Mouse (Mus musculus): ENCODE measurements at regions not wholly inside any gene's neighbourhood (a gene's known extent, or its start where the extent isn't known, plus 50 kb on each side); places are given as distances from the start of the nearest gene placed in this dataset.

GRCm38 (mm10) chr10:110534387-110534786 lies 78.4 kb upstream of the Nav3 start:
- H3K4me1 ChIP-seq (ENCODE audit: control insufficient read depth, insufficient read depth, low read depth, low read length) = peaks cover 6% of the 10 kb centered on the region

GRCm38 (mm10) chr10:110542712-110543111 lies 86.7 kb upstream of the Nav3 start:
- Histone ChIP-seq H3K9ac (ENCODE audit: low read depth, low read length) (no peak overlapping the region; the same call in 1 of the 2 replicates), H3K27ac (ENCODE audit: low read depth, low read length) (no peak overlapping the region), H3K4me1 (ENCODE audit: control insufficient read depth, insufficient read depth, low read depth, low read length) (no peaks in the 10 kb centered on the region), H3K36me3 (ENCODE audit: control insufficient read depth, insufficient read depth, low read length) (no peaks in the 10 kb centered on the region), H3K27me3 (replicated peaks; ENCODE audit: control insufficient read depth, insufficient read depth, low read length) (no peaks in the 10 kb centered on the region), H3K9me3 (ENCODE audit: control insufficient read depth, low read length) (no peaks in the 10 kb centered on the region), H3K4me2 (ENCODE audit: low read length) (no peak overlapping the region), H3K4me3 (ENCODE audit: low read length) (no peak overlapping the region)
- ATAC-seq = 0 out of 2 replicates have a peak, but pooled peaks have one; percentile 17
- WGBS = 15% methylated on average over 6 of the region's 6 CpGs

More at GRCm38 (mm10) chr10:110534387-110534786, 78.4 kb upstream of the Nav3 start:
- Histone ChIP-seq H3K36me3 (ENCODE audit: control insufficient read depth, insufficient read depth, low read length) (no peaks in the 10 kb centered on the region), H3K27me3 (replicated peaks; ENCODE audit: control insufficient read depth, insufficient read depth, low read length) (no peaks in the 10 kb centered on the region), H3K27ac (ENCODE audit: low read depth, low read length) (peak overlapping the region; percentile 59), H3K4me3 (ENCODE audit: low read length) (no peak overlapping the region), H3K4me2 (ENCODE audit: low read length) (peak overlapping the region; percentile 33), H3K9ac (ENCODE audit: low read depth, low read length) (no peak overlapping the region; the same call in 1 of the 2 replicates), H3K9me3 (ENCODE audit: control insufficient read depth, low read length) (no peaks in the 10 kb centered on the region)
- WGBS = 24% methylated on average over 5 of the region's 5 CpGs
- peak; percentile 54 for ATAC-seq

DNA sequence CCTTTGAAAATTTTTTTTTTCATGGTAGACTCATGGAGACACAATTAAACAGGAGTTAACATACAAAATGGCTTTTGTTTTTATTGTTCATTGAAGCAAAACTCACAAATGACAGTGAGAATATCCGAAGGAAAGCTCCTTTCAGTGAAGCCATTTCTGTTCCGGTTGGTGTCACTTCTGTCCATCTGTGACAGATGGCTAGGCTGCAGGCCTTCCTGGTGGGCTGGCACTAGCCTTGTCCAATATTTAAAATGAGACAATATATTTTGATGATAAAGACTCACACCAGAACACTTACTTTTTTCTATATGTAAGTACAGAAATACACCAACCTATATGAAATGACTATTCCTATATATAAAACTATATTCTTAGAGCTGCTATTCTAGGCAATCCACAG lies 92.4 kb upstream of the Nav3 start:
- H3K9ac ChIP-seq (ENCODE audit: low read depth, low read length) = no peak overlapping the region
- no peaks in the 10 kb centered on the region for H3K27me3 ChIP-seq (replicated peaks; ENCODE audit: control insufficient read depth, insufficient read depth, low read length)
- H3K4me3 ChIP-seq (ENCODE audit: low read length) = no peak overlapping the region

DNA sequence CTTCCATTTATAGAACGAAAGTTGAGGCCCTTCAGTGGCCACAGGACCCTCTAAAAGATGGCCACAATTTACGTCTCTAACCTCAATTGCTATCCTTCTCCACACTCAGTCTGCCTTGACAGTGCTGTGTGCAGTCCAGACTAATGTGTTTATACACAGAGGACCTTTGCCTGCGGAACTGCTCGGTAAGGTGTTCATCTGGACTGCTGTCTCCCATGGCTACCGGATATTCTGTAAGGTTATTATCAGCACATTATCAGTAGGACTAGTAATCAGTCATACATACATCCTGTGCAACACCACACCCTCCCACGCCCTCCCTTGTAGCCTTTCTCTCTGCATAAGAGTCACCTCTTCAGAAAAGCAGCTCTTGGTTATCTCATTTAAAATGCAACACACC lies 98.0 kb upstream of the Nav3 start:
- H3K4me1 ChIP-seq (ENCODE audit: control insufficient read depth, insufficient read depth, low read depth, low read length) = no peaks in the 10 kb centered on the region
- WGBS = 67% methylated on average over 6 of the region's 6 CpGs
- no peaks in the 10 kb centered on the region for H3K27me3 ChIP-seq (replicated peaks; ENCODE audit: control insufficient read depth, insufficient read depth, low read length)
- no peak overlapping the region for H3K4me2 ChIP-seq (ENCODE audit: low read length)
- H3K9me3 ChIP-seq (ENCODE audit: control insufficient read depth, low read length) = no peaks in the 10 kb centered on the region
- no peak overlapping the region for H3K9ac ChIP-seq (ENCODE audit: low read depth, low read length)
- H3K27ac ChIP-seq (ENCODE audit: low read depth, low read length) = no peak overlapping the region
- H3K4me3 ChIP-seq (ENCODE audit: low read length) = no peak overlapping the region
- no peaks in the 10 kb centered on the region for H3K36me3 ChIP-seq (ENCODE audit: control insufficient read depth, insufficient read depth, low read length)
- peak; percentile 67; the same call in 1 of the 2 replicates for ATAC-seq

More for the DNA sequence above, 92.4 kb upstream of the Nav3 start:
- no peaks in the 10 kb centered on the region for H3K4me1 ChIP-seq (ENCODE audit: control insufficient read depth, insufficient read depth, low read depth, low read length)
- H3K27ac ChIP-seq (ENCODE audit: low read depth, low read length) = no peak overlapping the region
- 40% methylated on average over 2 of the region's 2 CpGs for WGBS
- H3K4me2 ChIP-seq (ENCODE audit: low read length) = no peak overlapping the region
- no peaks in the 10 kb centered on the region for H3K9me3 ChIP-seq (ENCODE audit: control insufficient read depth, low read length)
- no peaks in the 10 kb centered on the region for H3K36me3 ChIP-seq (ENCODE audit: control insufficient read depth, insufficient read depth, low read length)
- ATAC-seq = peak; percentile 40; the same call in 1 of the 2 replicates

- Histone ChIP-seq H3K4me3 (ENCODE audit: low read length) (no peak overlapping the region), H3K27me3 (replicated peaks; ENCODE audit: control insufficient read depth, insufficient read depth, low read length) (no peaks in the 10 kb centered on the region), H3K4me2 (ENCODE audit: low read length) (no peak overlapping the region), H3K9ac (ENCODE audit: low read depth, low read length) (no peak overlapping the region), H3K36me3 (ENCODE audit: control insufficient read depth, insufficient read depth, low read length) (no peaks in the 10 kb centered on the region), H3K27ac (ENCODE audit: low read depth, low read length) (no peak overlapping the region), H3K4me1 (ENCODE audit: control insufficient read depth, insufficient read depth, low read depth, low read length) (no peaks in the 10 kb centered on the region), H3K9me3 (ENCODE audit: control insufficient read depth, low read length) (no peaks in the 10 kb centered on the region)
- 47% methylated on average over 1 of the region's 1 CpGs for WGBS
- no peak for ATAC-seq
Measured at GRCm38 (mm10) chr10:110556326-110556883, 100.4 kb upstream of the Nav3 start.

- Histone ChIP-seq H3K9ac (ENCODE audit: low read depth, low read length) (no peak overlapping the region), H3K4me2 (ENCODE audit: low read length) (no peak overlapping the region), H3K9me3 (ENCODE audit: control insufficient read depth, low read length) (no peaks in the 10 kb centered on the region), H3K4me1 (ENCODE audit: control insufficient read depth, insufficient read depth, low read depth, low read length) (no peaks in the 10 kb centered on the region), H3K27ac (ENCODE audit: low read depth, low read length) (no peak overlapping the region), H3K27me3 (replicated peaks; ENCODE audit: control insufficient read depth, insufficient read depth, low read length) (no peaks in the 10 kb centered on the region), H3K36me3 (ENCODE audit: control insufficient read depth, insufficient read depth, low read length) (no peaks in the 10 kb centered on the region), H3K4me3 (ENCODE audit: low read length) (no peak overlapping the region)
- no peak for ATAC-seq
- WGBS = 95% methylated on average over 5 of the region's 5 CpGs
Measured at GRCm38 (mm10) chr10:110563057-110563456, 107.1 kb upstream of the Nav3 start.

DNA sequence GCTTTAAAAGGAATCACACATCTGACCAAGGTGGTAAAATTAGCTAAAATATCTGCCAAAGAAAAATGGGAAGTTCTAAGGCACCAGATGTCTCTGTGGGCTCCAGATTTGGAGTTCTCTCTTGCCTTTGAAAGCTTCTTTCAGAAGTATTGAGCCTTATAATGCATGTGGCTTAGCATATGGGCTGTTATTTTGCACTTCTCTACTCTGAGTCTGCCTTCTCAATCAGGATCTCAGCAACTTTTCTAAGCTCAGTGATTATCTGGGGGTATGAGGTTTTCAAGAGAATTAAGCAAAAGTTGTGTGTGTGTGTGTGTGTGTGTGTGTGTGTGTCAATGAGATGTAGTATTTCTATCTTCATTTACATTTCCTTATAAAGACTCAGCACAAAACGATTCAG lies 107.6 kb upstream of the Nav3 start:
- Histone ChIP-seq H3K4me2 (ENCODE audit: low read length) (no peak overlapping the region), H3K9ac (ENCODE audit: low read depth, low read length) (no peak overlapping the region), H3K9me3 (ENCODE audit: control insufficient read depth, low read length) (no peaks in the 10 kb centered on the region), H3K27me3 (replicated peaks; ENCODE audit: control insufficient read depth, insufficient read depth, low read length) (no peaks in the 10 kb centered on the region), H3K36me3 (ENCODE audit: control insufficient read depth, insufficient read depth, low read length) (no peaks in the 10 kb centered on the region), H3K27ac (ENCODE audit: low read depth, low read length) (no peak overlapping the region), H3K4me3 (ENCODE audit: low read length) (no peak overlapping the region), H3K4me1 (ENCODE audit: control insufficient read depth, insufficient read depth, low read depth, low read length) (no peaks in the 10 kb centered on the region)
- ATAC-seq = no peak
- 77% methylated on average over 1 of the region's 1 CpGs for WGBS

DNA sequence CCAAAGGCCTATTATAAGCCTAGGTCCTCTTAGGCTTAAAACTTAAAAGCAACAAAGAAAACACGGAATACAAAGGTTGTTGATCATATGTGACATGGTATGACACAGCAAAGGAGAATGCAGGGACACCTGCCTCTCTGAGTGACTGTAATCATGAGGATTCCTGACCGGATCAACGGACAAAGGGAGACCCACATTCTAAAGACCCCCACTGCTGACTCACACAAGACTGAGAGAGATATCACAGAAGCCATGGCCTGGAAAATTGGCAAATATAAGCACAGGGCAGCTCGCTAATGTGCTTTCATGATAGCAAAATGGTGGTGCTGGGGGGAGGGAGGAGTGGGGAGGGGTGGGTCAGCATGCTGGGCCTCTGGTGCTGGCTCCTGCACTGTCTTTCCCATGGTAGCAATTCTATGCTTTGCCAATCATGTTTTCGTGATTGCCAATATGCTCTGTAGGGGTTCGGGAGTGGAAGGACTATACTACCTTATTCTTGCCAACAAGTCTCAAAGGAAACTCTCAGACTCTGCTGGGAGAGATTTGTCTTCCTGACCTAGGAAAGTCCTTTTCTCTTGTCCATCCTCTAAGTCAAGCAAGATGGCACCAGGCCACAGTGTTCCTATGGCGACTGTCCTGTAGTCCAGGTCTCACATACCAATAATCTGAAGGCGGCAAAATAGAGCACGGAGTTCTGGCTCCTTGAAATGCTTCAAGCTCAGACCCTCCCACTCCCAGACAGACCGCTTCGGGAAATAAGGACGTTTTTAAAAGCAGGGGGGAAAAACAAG lies 110.5 kb upstream of the Nav3 start:
- Histone ChIP-seq H3K4me2 (ENCODE audit: low read length) (no peak overlapping the region), H3K4me1 (ENCODE audit: control insufficient read depth, insufficient read depth, low read depth, low read length) (no peaks in the 10 kb centered on the region), H3K36me3 (ENCODE audit: control insufficient read depth, insufficient read depth, low read length) (no peaks in the 10 kb centered on the region), H3K27ac (ENCODE audit: low read depth, low read length) (no peak overlapping the region), H3K27me3 (replicated peaks; ENCODE audit: control insufficient read depth, insufficient read depth, low read length) (no peaks in the 10 kb centered on the region), H3K4me3 (ENCODE audit: low read length) (no peak overlapping the region), H3K9me3 (ENCODE audit: control insufficient read depth, low read length) (no peaks in the 10 kb centered on the region), H3K9ac (ENCODE audit: low read depth, low read length) (no peak overlapping the region)
- 65% methylated on average over 12 of the region's 12 CpGs for WGBS
- ATAC-seq = peak; percentile 93

GRCm38 (mm10) chr10:110570465-110570864 lies 114.5 kb upstream of the Nav3 start:
- no peaks in the 10 kb centered on the region for H3K4me1 ChIP-seq (ENCODE audit: control insufficient read depth, insufficient read depth, low read depth, low read length)
- H3K9ac ChIP-seq (ENCODE audit: low read depth, low read length) = no peak overlapping the region
- no peaks in the 10 kb centered on the region for H3K27me3 ChIP-seq (replicated peaks; ENCODE audit: control insufficient read depth, insufficient read depth, low read length)
- no peaks in the 10 kb centered on the region for H3K36me3 ChIP-seq (ENCODE audit: control insufficient read depth, insufficient read depth, low read length)
- no peak for ATAC-seq
- 87% methylated on average over 5 of the region's 5 CpGs for WGBS
- H3K9me3 ChIP-seq (ENCODE audit: control insufficient read depth, low read length) = no peaks in the 10 kb centered on the region
- no peak overlapping the region for H3K4me3 ChIP-seq (ENCODE audit: low read length)
- H3K4me2 ChIP-seq (ENCODE audit: low read length) = no peak overlapping the region
- H3K27ac ChIP-seq (ENCODE audit: low read depth, low read length) = no peak overlapping the region

Measured in hindbrain, embryonic 16.5 days (tissue).